Mouse (Mus musculus): ENCODE measurements around the gene Prdm2.

GRCm38 (mm10) chr4:143197845-143198356 is 14.9 kb downstream of the Prdm2 start:
- no peak for TF ChIP-seq CTCF (IDR thresholded peaks at IDR 0.05)
- TF ChIP-seq EP300 (IDR thresholded peaks at IDR 0.05): no peak

Data from lung, postnatal 0 days (tissue).